Mouse (Mus musculus) hematopoietic stem cell, adult 5-6 weeks (primary cell): ENCODE data around the gene Dnaja1. TPM values are rescaled to one million over a fixed set of nuclear protein-coding genes. Genes with fewer than 3 reads are reported as not detected.

Experiments used
- ATAC-seq, 2 experiments: fragments of 125-278 bp in 1 of 2; replicated peaks in 1 of 2; 2 replicates each; pipeline ENCODE4 v1.8.0; 2016 to 2017; ENCODE audit warnings: inconsistent platforms in 2 of 2, mild to moderate bottlenecking in 2 of 2, moderate number of reproducible peaks in 2 of 2, low read depth in 1 of 2, moderate TSS enrichment in 1 of 2; ENCODE audit not compliant: low FRiP score in 2 of 2, poor library complexity in 2 of 2, severe bottlenecking in 2 of 2, insufficient read depth in 1 of 2, low TSS enrichment in 1 of 2
- total RNA-seq: library from RNA; stranded (forward); fragments of 172-1452, 232-1000 nt; gene quantifications from 2 replicates; pipeline ENCODE4 v1.2.3, GENCODE M21; 2017

Gene Dnaja1
- total RNA-seq, 1 experiment from 2014 or later: 607 TPM

DNA sequence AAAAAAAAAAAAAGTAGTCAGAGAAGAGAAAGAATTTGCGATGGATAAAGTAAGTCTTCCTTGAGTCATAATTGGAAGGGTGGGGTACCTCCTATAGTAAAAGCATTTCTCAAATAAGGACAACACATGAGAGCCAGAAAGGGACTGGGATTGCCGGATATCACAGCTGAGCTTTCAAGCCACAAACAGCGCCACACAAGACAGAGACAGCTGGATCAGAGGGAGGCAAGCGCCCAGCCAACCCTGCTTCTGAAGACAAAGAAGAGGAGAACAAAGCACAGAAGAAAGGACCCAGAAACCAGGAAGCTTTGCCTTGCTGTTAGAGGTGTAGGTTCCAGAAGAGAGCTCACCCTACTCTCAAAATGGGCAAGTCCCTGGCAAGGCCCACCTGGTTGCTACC, 64.6 kb downstream of the Dnaja1 start:
- ATAC-seq: no peak

Other genes with a start within 250 kb of the Dnaja1 start
- 1.1 and 1.3 TPM in 2 replicates for gene Tmem215, start 250.0 kb upstream of the Dnaja1 start, total RNA-seq
- gene Aptx, start 19.0 kb upstream of the Dnaja1 start, total RNA-seq: 11.6 and 12.6 TPM in 2 replicates
- 140 and 144 TPM in 2 replicates for gene Smu1, start 35.8 kb downstream of the Dnaja1 start, total RNA-seq
- gene B4galt1, start 131.9 kb downstream of the Dnaja1 start, total RNA-seq: 28.5 and 36.1 TPM in 2 replicates
- not detected in 2 replicates for gene Spink4, start 197.9 kb downstream of the Dnaja1 start, total RNA-seq
- 272 and 383 TPM in 2 replicates for gene Bag1, start 226.1 kb downstream of the Dnaja1 start, total RNA-seq
- gene Chmp5, start 226.3 kb downstream of the Dnaja1 start, total RNA-seq: 92.7 and 116 TPM in 2 replicates
- 72.2 and 82.7 TPM in 2 replicates for gene Nfx1, start 248.8 kb downstream of the Dnaja1 start, total RNA-seq